Comparison of ENCODE assay signal across 10 mouse cellular contexts in the genomic region with DNA sequence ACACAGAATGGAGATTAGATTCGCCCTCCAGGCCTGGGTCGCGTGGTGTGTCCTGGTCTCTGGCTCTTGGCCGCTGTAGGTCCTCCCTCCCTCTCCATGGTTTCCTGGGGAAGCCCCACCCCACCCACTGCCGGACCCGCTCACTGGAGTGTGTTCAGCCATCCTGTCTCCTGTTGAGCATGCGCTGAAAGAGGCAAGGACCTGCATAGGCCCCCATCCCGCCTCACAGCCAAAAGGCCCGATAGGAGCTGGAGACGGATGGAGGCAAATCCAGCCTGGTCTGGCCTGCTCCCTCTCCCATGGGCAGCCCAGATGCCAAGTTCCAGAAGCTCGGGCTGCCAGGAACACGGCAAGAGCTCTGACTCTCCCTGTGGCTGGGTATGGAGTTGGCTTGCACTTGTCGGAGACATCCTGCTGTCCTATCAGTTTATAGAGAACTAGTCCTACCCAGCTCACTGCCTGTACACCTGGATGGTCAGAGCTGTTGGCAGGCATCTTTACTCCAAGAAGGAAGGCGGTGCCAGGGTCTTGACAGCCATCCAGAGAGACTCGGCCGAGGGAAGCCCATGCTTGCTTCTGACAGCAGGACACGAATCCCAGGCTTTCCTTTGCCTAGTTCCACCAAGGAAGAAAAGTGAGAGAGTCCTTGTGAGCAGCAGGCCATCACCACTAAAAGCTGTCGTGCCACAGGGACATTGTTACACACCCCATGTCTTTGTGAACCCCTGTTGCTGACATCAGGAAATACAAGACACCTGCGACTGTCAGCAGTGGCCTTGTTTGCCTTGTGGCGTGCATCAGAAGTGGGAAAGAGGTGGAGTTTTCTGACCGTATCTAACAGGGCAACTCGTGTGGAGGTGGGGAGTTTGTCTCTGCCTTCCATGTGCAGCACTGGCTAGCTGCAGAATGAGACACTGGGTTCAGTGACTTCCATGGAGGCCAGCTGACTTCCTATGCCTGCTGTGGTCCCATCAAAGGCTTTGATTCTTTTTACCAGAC.
DNase-seq lines count a peak whose midpoint lies in the region; ATAC-seq and TF ChIP-seq lines count a peak whose summit lies in the region.
"Had no signal": no experiment of that assay in that cellular context is flagged by ENCODE, and none has a peak within 500 bp of the region (broad histone marks: within the 10 kb centered on the region; RNA-seq: fewer than 3 reads in every experiment).

No protein-coding gene starts in this region.

- in situ Hi-C loops in ES-E14 (cut with MboI; ENCODE audit: low sequenced_read_pairs in 2 of 2, unreplicated experiment in 2 of 2) = no loop called here

- H3K4me2 ChIP-seq in hindbrain, embryonic 14.5 days (replicated peaks) = no peak overlapping the region
- no peak overlapping the region for H3K4me2 ChIP-seq in intestine, embryonic 16.5 days (ENCODE audit: low read depth, low read length)
- H3K4me2 ChIP-seq: embryonic facial prominence, embryonic 12.5 days; liver, embryonic 13.5 days had no signal

- DNase-seq in cerebellum, postnatal 14 days = peak; percentile 62 to 66
- no peak for DNase-seq in cerebellum, adult 11 months
- DNase-seq in ES-E14 (ENCODE audit: low read depth, low spot score) = no peak
- DNase-seq in hindbrain, embryonic 14.5 days (ENCODE audit: low spot score) = no peak
- DNase-seq in lung, postnatal 4 days = peak; percentile 32 to 68
- no peak for DNase-seq in left cerebral cortex, postnatal 25 days (ENCODE audit: low spot score in 2 of 2)
- DNase-seq in retina, postnatal 1 day = no peak
- DNase-seq: liver, embryonic 13.5 days had no signal

- 63% methylated on average over 22 of the region's 22 CpGs for WGBS in hindbrain, embryonic 14.5 days
- WGBS in intestine, embryonic 16.5 days = 75% methylated on average over 22 of the region's 22 CpGs

- H3K36me3 ChIP-seq in ES-E14 (ENCODE audit: control insufficient read depth, insufficient read depth, low read length, poor library complexity, severe bottlenecking) = no peaks in the 10 kb centered on the region
- H3K36me3 ChIP-seq in hindbrain, embryonic 14.5 days (replicated peaks; ENCODE audit: control insufficient read depth, insufficient read depth) = no peaks in the 10 kb centered on the region
- H3K36me3 ChIP-seq in intestine, embryonic 16.5 days (ENCODE audit: control insufficient read depth, insufficient read depth, low read length) = no peaks in the 10 kb centered on the region
- H3K36me3 ChIP-seq: embryonic facial prominence, embryonic 12.5 days; liver, embryonic 13.5 days had no signal

- intact Hi-C loops in left cerebral cortex, postnatal 25 days (cut with DNase I) = no loop called here

- H3K4me1 ChIP-seq in ES-E14 (ENCODE audit: control insufficient read depth in 2 of 2, insufficient read depth in 2 of 2, low read length in 2 of 2, poor library complexity in 1 of 2) = peaks cover 0 to 17% of the 10 kb centered on the region in 2 experiments; a peak in 2 of 4 replicates
- peaks cover 16% of the 10 kb centered on the region; the same call in 1 of the 2 replicates for H3K4me1 ChIP-seq in hindbrain, embryonic 14.5 days (replicated peaks; ENCODE audit: control insufficient read depth, insufficient read depth, low read length)
- H3K4me1 ChIP-seq in intestine, embryonic 16.5 days (ENCODE audit: control insufficient read depth, insufficient read depth, low read length) = no peaks in the 10 kb centered on the region
- H3K4me1 ChIP-seq: liver, embryonic 13.5 days had no signal

- peak overlapping the region in 1 of 2 experiments; percentile 37; a peak in 2 of 4 replicates for H3K4me3 ChIP-seq in ES-E14 (ENCODE audit: insufficient read depth in 1 of 2, low read depth in 1 of 2, low read length in 2 of 2, poor library complexity in 1 of 2, severe bottlenecking in 1 of 2)
- H3K4me3 ChIP-seq in hindbrain, embryonic 14.5 days (replicated peaks; ENCODE audit: low read length) = no peak overlapping the region
- no peak overlapping the region for H3K4me3 ChIP-seq in intestine, embryonic 16.5 days (ENCODE audit: low read length)
- H3K4me3 ChIP-seq: embryonic facial prominence, embryonic 12.5 days; liver, embryonic 13.5 days had no signal

- H3K9me3 ChIP-seq in ES-E14 (ENCODE audit: control insufficient read depth, insufficient read depth, low read depth, low read length) = no peaks in the 10 kb centered on the region
- no peaks in the 10 kb centered on the region for H3K9me3 ChIP-seq in hindbrain, embryonic 14.5 days (ENCODE audit: control insufficient read depth, low read length)
- H3K9me3 ChIP-seq in intestine, embryonic 16.5 days (ENCODE audit: control insufficient read depth, low read length) = peaks cover 3% of the 10 kb centered on the region; the same call in 1 of the 2 replicates
- H3K9me3 ChIP-seq: embryonic facial prominence, embryonic 12.5 days; liver, embryonic 13.5 days had no signal

- ATAC-seq in hindbrain, embryonic 14.5 days (ENCODE audit: low FRiP score) = peak; percentile 68; the same call in 1 of the 2 replicates
- no peak; the same call in 1 of the 2 replicates for ATAC-seq in intestine, embryonic 16.5 days

- H3K9ac ChIP-seq in ES-E14 (ENCODE audit: insufficient read depth, low read depth, low read length, poor library complexity, severe bottlenecking) = peak overlapping the region; percentile 28; the same call in 1 of the 2 replicates
- H3K9ac ChIP-seq in hindbrain, embryonic 14.5 days = no peak overlapping the region
- no peak overlapping the region for H3K9ac ChIP-seq in intestine, embryonic 16.5 days (ENCODE audit: low read depth, low read length)
- H3K9ac ChIP-seq: embryonic facial prominence, embryonic 12.5 days; liver, embryonic 13.5 days had no signal

- no peak overlapping the region for H3K27ac ChIP-seq in ES-E14 (ENCODE audit: insufficient read depth, low read depth, low read length, poor library complexity, severe bottlenecking)
- peak overlapping the region; percentile 7; the same call in 1 of the 2 replicates for H3K27ac ChIP-seq in hindbrain, embryonic 14.5 days
- H3K27ac ChIP-seq in intestine, embryonic 16.5 days (ENCODE audit: low read length) = no peak overlapping the region
- H3K27ac ChIP-seq: embryonic facial prominence, embryonic 12.5 days; liver, embryonic 13.5 days had no signal

- no peaks in the 10 kb centered on the region for H3K27me3 ChIP-seq in hindbrain, embryonic 14.5 days (ENCODE audit: control insufficient read depth, insufficient read depth, low read length)
- H3K27me3 ChIP-seq in intestine, embryonic 16.5 days (replicated peaks; ENCODE audit: control insufficient read depth, insufficient read depth, low read length) = no peaks in the 10 kb centered on the region
- H3K27me3 ChIP-seq: embryonic facial prominence, embryonic 12.5 days had no signal

TF ChIP-seq in ES-E14, 5 proteins besides CTCF, POLR2A, EP300 and RAD21:
- no peak for TF ChIP-seq HCFC1 (IDR thresholded peaks at IDR 0.05; ENCODE audit: borderline replicate concordance, insufficient read depth, low read length)
- no peak for TF ChIP-seq CHD2 (IDR thresholded peaks at IDR 0.05; ENCODE audit: low read depth, low read length)
- no peak for TF ChIP-seq MAFK (IDR thresholded peaks at IDR 0.05; ENCODE audit: insufficient read depth, low read depth, low read length)
- TF ChIP-seq ZNF384 (IDR thresholded peaks at IDR 0.05; ENCODE audit: low read depth, low read length) = no peak
- TF ChIP-seq ZC3H11A (IDR thresholded peaks at IDR 0.05; ENCODE audit: borderline replicate concordance, low read depth, low read length) = no peak

Comparison
In these comparisons a context has a peak if more than half of its experiments do, and no peak if none do; other contexts are left out.
1. DNase-seq: peak in cerebellum, postnatal 14 days (2 of 2) and lung, postnatal 4 days (2 of 2); none in cerebellum, adult 11 months (single experiment), ES-E14 (single experiment), hindbrain, embryonic 14.5 days (single experiment), left cerebral cortex, postnatal 25 days (0 of 2) and retina, postnatal 1 day (single experiment).